Mouse (Mus musculus): Measurements from ENCODE around the gene Dbh.

DNA sequence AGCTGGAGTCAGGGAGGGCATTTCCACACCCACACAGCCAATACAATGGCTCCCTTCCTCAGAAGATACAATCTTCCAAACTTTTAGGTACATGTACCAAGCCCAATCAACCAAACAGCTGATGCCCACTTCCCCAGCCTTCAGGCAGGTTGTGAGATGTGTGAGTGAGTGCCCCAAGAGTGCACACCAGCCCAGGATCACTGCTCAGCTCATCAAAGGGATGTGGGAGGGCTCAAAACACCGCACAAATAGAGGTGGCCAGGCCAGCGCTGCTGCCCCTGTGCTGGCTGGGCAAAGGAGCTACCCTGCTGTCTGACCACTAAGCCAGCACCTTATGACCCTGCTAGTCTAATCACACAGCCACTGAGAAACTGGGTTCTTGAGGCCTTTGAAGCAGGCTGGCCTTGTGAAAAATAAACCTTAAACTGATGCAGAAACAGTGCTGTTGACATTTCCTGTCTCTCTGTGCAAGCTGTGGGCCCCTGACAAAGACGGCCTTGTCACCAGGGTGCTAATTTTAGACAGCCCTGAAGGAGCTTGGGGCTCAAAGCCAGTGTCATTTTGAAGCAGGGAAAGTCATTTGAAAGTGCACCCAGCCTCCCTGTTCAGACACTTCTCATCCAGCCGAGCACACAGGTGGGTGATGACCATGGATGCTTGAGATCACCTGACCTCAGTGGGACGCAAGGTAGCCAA lies 33.7 kb downstream of the Dbh start:
- TF ChIP-seq CTCF (IDR thresholded peaks at IDR 0.05; ENCODE audit: extremely low read depth, insufficient read depth, insufficient read length, insufficient replicate concordance): no peak
- TF ChIP-seq POLR2A (IDR thresholded peaks at IDR 0.05; ENCODE audit: low read depth, low read length): no peak

All from spleen, adult 2 months (tissue).